Mouse (Mus musculus): ENCODE measurements at regions not wholly inside any gene's neighbourhood (a gene's known extent, or its start where the extent isn't known, plus 50 kb on each side); places are given as distances from the start of the nearest gene placed in this dataset.

DNA sequence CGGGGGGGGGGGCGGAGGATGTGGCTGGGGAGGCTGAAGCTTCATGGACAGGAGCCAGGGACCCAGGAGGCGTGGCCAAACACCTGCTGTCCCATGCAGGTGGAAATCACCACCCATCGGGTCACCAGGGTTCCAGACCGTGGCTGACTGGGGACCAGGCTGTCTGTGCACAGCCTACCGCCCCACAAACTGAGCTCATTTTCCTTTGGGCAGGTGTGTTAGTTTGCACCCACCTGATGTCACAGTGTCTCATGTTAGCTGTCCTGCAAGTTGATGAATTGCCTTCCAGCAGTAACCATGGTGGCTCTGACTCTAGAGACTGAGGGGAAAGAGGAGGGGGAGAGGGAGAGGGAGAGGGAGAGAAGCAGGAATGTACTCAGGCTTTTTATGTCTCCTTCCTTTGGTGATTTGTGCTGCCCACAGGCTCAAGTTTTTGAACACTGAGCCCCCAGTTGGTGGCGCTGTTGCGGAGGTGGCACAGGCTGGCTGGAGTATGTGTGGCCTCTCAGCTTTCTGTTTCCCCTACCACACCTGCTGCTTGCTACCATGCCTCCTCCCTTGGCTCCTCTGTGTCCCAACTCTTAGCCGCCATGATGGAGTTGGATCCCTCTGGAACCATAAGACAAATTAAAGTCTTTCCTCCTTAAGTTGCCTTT is 107.8 kb upstream of the Man2a1 start:
- peak; percentile 20 for DNase-seq (ENCODE audit: low spot score)

DNA sequence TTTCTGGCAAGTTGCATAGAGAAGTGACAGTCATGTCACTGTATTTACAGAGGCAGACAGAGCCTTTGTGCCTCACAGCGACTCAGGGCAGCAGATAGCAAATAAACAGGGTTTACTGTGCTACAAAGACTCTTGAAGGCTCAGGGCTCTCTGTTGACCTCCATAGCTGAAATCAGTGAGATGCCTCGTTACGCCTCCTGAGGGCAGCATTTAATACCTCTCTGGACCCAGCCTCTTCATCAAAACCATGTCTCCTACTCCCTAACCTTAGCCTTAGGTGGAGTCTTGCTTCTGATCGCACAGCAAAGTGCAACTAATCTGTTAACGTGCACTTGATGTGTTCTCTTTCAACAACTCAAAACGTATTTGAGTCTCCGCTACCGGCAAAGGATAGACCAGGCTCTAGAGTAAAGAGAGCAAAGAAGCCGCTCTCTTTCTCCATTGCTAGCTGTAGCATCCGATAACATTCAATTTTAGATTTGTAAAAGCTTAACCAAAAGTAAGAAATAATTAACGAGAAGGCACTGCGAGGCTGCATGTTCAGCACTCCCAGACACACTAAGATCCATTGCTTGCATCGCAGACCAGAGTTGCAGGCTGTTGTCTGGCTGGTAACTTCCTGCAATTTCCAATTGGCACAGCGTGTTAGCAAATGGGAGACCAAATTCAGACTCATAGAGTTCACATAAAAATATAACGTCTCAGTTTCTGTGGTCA is 101.1 kb upstream of the Man2a1 start:
- no peak for DNase-seq (ENCODE audit: low spot score)

DNA sequence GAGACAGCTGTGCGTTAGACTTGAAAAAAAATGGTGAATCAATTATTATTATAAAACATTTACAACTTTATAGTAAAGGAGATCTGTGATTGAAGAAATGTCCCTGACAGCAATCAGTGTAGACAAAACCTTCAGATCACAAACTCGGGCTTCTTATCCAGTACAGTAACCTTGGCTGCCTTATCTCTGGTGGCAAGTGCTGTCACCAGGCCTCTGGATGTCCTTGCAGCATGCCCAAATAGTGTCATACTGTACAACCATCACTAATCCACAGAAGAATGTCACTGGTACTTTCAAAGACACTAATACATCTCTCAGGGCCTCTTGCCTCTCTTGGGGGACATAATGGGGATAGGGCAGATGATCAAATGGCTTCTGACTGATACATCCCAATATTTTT is 98.2 kb upstream of the Man2a1 start:
- DNase-seq (ENCODE audit: low spot score), result no peak

DNA sequence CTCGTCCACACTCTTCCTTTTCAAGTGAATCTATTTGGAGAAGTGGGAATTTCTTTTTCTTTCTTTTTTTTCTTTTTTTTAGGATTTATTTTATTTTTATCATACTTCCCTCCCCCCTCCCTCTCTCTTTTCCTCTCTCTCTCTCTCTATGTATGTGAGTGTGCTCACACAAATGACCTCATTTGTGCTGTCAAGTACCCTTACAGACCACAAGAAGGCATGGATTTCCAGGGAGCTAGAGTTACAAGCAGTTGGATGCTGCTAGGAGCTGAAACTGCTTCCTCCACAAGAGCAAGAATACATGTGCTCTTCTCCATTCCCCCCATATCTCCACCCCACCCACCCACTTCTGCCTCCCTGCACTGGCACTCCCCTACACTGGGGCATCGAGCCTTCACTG is 94.6 kb upstream of the Man2a1 start:
- DNase-seq (ENCODE audit: low spot score), result no peak

DNA sequence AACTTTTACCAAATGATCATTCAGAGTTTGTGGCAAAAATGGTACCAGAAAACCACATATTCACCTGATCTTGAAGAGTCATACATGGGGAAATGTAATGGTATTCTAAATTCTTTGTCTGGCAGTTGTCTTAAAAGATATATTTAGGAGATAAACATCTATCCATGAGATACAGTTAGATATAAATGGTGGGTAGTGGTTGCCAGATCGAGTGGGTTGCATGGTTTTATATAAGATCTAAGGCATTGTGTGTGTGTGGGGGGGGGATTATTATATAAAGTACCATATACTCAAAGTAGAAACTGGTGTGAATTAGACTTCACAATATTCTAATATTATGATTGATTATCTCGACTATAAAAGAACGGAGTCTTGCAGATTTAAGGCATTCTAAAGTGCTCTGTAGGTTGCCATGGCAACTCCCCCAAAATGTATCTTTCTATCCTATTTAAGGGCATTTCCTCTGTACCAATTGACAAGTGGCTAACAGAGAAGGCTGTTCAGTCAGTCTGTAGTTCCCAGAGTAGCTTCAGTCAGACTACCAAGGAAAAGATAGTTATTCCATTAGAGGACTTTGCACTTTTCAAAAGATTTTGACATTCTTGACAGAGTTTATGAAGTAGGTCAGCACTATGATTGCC is 89.3 kb upstream of the Man2a1 start:
- DNase-seq (ENCODE audit: low spot score), result no peak

DNA sequence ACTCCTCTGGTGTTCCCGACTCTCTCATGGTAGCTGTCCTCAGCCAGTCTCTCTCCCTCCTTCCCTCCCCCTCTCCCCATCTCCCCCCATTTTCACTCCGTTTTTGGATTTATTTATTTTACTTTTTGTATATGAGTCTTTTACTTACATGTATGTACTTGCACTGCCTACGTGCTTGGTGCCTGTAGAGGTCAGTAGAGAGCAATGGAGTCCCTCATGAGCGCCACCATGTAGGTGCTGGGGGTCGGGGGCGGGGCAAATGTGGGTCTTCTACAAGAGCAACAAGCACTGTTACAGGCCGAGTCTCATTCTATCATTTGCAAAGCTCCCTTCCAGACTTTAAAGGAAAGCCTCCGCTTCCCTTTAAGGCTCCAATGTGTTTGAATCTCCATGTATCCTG is 78.3 kb upstream of the Man2a1 start:
- DNase-seq (ENCODE audit: low spot score), result no peak

DNA sequence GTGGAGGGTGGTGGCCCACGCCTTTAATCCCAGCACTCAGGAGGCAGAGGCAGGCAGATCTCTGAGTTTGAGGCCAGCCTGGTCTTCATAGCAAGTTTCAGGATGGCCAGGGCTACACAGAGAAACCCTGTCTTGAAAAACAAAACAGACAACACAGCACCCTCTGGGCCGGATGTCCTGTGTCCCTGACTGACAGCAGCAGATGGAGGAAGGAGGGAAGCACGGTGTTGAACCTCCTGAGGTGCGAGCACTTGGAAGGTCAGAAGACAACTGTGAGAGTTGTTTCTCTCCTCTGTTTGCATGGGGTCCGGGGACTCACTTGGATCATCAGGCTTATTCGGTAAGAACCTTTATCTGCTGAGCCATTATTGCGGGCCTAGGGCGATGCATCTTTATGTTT is 76.6 kb upstream of the Man2a1 start:
- DNase-seq (ENCODE audit: low spot score), result no peak

DNA sequence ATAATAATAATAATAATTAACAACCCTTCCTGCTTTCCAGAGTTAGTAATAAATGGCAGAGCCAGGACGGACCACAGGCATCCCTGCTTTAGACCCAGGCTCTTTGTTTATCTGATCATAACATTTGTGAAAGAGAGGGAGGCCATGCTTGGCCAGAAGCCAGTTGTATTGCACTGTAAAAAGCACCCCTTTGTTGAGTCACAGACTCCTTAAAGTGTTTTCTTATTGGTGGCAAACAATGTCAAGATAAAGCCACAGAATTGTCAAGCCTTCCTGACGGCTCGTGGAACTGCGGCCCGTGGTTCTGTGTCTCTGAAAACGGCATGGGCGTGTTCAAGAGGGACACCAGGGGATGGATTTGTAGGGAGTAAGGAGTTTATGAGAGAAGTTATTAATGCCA is 72.7 kb upstream of the Man2a1 start:
- DNase-seq (ENCODE audit: low spot score), result no peak

DNA sequence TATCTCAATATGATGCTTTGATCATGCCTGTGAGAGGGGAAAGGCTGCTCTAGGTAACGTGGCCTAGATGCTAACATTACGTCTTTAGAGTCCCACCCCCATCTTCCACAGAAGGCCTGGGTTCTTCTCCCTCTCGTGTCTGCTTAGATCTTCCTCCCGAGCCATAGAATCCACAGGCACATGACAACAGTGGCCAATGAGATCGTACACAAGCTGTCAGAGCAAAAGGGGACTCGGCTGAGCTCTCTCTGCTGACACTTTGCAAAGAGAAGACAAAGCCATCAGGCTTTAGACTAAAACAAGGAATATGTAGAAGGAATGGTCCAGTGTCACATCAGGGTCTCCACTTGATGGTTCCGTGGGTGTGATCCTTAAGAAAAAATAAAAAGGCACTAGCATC is 72.1 kb upstream of the Man2a1 start:
- DNase-seq (ENCODE audit: low spot score), result no peak

DNA sequence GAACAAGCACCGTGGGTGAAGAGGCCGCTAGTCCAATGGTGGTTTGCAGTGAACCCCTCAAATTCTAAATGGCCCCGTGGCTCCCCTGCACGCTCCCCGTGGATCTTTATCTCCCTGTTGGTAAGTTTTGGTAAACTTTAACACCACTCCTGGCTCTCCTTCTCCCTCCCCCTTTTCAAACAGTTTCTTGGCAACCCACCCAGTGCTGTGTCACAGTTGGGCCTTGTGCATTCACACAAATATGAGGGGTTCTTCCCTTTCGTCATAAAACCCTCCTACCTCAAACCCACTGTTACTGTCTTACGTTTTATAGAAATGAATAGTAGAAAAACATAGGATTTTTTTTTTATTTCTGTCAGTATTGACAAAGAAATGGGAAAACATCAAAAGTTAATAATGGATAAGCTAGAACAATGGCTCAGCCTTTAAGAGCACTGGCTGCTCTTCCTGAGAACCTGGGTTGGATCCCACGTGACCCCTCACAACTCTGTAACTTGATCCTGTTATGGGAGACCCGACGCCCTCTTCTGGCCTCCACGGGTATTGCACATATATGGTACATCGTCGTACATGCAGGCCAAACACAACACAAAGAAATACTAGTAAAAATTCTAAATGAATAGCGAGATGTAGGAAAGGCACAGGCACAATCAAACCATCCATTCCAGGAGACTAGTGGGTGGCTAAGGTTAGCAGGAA is 71.1 kb upstream of the Man2a1 start:
- DNase-seq (ENCODE audit: low spot score), result no peak

DNA sequence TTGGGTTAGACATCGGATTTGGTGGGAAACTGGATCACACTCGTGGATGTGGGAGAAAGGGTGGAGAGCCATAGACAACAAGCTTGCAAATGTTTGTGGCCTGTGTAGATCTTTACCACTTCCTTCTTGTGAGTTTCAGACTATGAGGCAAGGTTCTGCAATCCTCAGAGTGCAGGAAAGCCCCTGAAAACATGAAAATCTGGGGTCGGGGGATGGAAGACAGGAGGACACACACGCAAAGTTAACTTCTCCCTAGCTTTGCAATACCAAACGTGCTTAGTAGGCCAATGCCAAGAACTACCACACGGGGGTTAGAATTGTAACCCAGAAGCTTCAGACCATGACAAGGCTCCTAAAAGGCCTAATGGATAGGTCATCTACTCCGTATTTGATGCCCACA is 69.4 kb upstream of the Man2a1 start:
- DNase-seq (ENCODE audit: low spot score), result no peak

DNA sequence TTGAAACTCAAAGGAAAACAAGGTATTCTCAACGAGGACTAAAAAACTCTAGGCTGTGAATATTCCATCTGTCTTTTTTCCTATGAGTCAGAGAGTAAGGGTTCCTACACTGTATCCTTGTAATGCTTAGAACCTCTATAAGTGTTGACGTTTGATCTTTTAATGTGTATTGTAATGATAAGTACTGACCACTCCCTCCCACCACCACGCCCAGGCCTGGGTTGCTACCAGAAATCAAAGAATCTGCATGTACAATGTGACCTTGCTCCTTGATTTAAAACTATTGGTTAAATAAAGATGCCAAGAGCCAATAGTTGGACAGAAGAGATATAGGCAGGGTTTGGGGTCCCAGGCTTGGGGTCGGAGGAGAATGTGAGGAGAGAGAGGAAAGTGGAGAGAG is 66.2 kb upstream of the Man2a1 start:
- DNase-seq (ENCODE audit: low spot score), result no peak

DNA sequence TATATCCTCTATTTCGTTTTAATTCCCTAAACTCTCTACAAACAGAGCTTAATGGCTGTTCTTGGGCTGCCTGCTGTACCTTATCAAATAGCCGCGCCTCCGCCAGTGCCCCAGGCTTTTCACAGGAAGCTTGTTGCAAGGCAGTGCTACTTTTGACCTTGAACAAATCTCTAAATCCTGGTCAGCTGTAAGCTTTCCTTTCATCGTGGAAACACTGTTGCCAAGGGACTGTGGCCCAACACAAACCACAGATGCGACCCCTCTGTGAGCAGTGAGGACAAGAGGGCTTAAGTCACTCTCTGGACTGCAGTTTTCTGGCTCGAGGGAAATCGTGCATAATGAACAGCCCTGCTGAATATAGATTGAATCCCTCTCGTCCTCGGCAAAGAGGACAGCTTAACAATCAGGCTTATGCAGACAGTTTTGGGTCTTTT is 62.0 kb upstream of the Man2a1 start:
- DNase-seq (ENCODE audit: low spot score), result no peak

DNA sequence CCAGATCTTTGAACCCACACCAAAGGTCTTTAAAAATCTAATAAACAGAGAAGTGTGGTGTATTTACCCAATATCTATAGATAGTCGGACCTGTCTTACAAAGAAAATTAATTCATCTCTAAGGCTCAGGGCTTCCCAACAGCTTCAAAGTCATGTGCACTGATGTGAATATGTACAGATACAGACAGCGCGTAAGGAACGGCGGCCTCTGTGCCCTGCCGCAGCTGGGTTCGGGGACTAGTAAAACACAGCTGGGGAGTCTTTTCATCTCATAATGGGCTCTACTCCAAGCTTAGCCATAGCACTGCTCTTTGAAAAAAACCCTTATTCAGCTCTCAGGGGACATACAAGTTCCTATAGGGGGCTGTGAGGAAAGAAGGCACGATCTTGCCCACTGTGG is 60.1 kb upstream of the Man2a1 start:
- DNase-seq (ENCODE audit: low spot score), result no peak

DNA sequence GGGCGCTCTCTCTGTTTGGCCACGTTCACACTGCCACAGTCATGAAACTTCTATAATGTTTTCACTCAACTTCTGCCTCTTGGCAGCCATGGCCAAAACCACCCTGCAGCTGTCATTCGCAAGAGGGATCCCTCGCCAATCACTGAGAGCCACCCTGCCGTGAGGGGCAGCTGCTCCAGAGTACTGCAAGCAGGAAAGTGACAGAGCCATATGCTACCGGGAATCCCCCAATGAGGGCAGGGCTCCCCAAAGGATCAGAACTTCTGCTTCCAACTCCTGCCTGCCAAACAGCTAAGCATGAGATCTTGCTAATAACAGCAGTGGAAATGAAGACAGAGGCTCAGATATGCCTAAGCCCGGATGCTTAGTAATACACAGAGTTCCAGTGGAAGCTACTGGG is 52.0 kb upstream of the Man2a1 start:
- no peak for DNase-seq (ENCODE audit: low spot score)

DNA sequence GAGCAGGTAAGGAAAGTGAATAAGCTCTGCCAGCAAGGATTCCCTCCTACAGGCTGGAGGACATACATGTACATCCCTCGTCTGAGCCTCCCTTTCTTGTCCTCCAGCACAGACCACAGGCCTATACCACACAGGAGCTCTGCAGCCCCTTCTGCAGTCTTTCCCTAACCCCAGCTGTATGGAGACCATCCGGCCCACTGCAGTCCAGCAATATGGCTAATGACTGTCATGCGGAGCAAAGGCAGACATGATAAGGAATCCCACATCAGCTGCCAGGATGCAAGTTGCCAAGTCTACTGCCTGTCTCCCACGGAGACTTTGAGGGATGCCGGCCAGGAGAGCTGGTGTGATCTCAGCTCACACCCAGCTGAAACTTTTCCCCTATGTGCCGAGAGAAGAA is 50.5 kb upstream of the Man2a1 start:
- no peak for DNase-seq (ENCODE audit: low spot score)
